ENCODE assay signal across 7 mouse cellular contexts in genomic region chr10:52417299-52417997, GRCm38 (mm10). TPM values are rescaled to one million over a fixed set of nuclear protein-coding genes. Genes with fewer than 3 reads are reported as not detected.
A peak's percentile ranks its signal among the peaks of the same experiment; 100 is the strongest.
DNase-seq lines count a peak whose midpoint lies in the region; ATAC-seq and TF ChIP-seq lines count a peak whose summit lies in the region.

Gene Nus1 (plus strand): TSS chr10:52417547.

- peak; percentile 96 for DNase-seq in adrenal gland, postnatal 25 days
- DNase-seq in heart, adult 18-20 months, result peak; percentile 96 to 97
- peak; percentile 98 for DNase-seq in kidney, adult 2 months
- DNase-seq in spleen, adult 2 months (ENCODE audit: low read depth in 1 of 2, low spot score in 2 of 2), result peak; percentile 89 to 92

- TF ChIP-seq POLR2A in kidney, adult 2 months (IDR thresholded peaks at IDR 0.05; ENCODE audit: low read depth, low read length), result peak; percentile 45
- TF ChIP-seq POLR2A in spleen, adult 2 months (IDR thresholded peaks at IDR 0.05; ENCODE audit: low read depth, low read length), result peak; percentile 22

- peaks cover 22% of the 10 kb centered on the region for H3K4me1 ChIP-seq in embryonic facial prominence, embryonic 12.5 days
- H3K4me1 ChIP-seq in kidney, adult 2 months (ENCODE audit: control insufficient read depth, insufficient read depth, low read length), result peaks cover 11% of the 10 kb centered on the region; the same call in 1 of the 2 replicates
- H3K4me1 ChIP-seq in limb, embryonic 12.5 days (replicated peaks), result peaks cover 16% of the 10 kb centered on the region
- H3K4me1 ChIP-seq in midbrain, embryonic 15.5 days, result peaks cover 43% of the 10 kb centered on the region
- H3K4me1 ChIP-seq in spleen, adult 2 months (ENCODE audit: control insufficient read depth, insufficient read depth, insufficient read length), result peaks cover 9% of the 10 kb centered on the region

- H3K27ac ChIP-seq in embryonic facial prominence, embryonic 12.5 days, result peak within 1 kb of the TSS; percentile 91
- peak within 1 kb of the TSS; percentile 88 for H3K27ac ChIP-seq in kidney, adult 2 months (ENCODE audit: insufficient read depth, low read depth, low read length)
- H3K27ac ChIP-seq in limb, embryonic 12.5 days, result peak within 1 kb of the TSS; percentile 94
- peak within 1 kb of the TSS; percentile 98 for H3K27ac ChIP-seq in midbrain, embryonic 15.5 days
- peak within 1 kb of the TSS; percentile 79 for H3K27ac ChIP-seq in spleen, adult 2 months (ENCODE audit: insufficient read depth, low read length)

- peak within 1 kb of the TSS; percentile 91 for H3K9ac ChIP-seq in embryonic facial prominence, embryonic 12.5 days
- peak within 1 kb of the TSS; percentile 93 for H3K9ac ChIP-seq in limb, embryonic 12.5 days (replicated peaks)
- peak within 1 kb of the TSS; percentile 97 for H3K9ac ChIP-seq in midbrain, embryonic 15.5 days

- peak within 1 kb of the TSS; percentile 64 for H3K4me2 ChIP-seq in embryonic facial prominence, embryonic 12.5 days (replicated peaks)
- peak within 1 kb of the TSS; percentile 73 for H3K4me2 ChIP-seq in limb, embryonic 12.5 days
- H3K4me2 ChIP-seq in midbrain, embryonic 15.5 days, result peak within 1 kb of the TSS; percentile 58

- TF ChIP-seq CTCF in kidney, adult 2 months (conservative IDR thresholded peaks at IDR 0.05; ENCODE audit: insufficient read depth, insufficient read length, low read depth, low read length), result peak; percentile 86
- peak; percentile 92 for TF ChIP-seq CTCF in spleen, adult 2 months (IDR thresholded peaks at IDR 0.05; ENCODE audit: extremely low read depth, insufficient read depth, insufficient read length, insufficient replicate concordance)

- H3K36me3 ChIP-seq in embryonic facial prominence, embryonic 12.5 days, result no peaks in the 10 kb centered on the region
- H3K36me3 ChIP-seq in kidney, adult 2 months (ENCODE audit: control insufficient read depth, insufficient read depth, low read length), result no peaks in the 10 kb centered on the region
- no peaks in the 10 kb centered on the region for H3K36me3 ChIP-seq in limb, embryonic 12.5 days
- no peaks in the 10 kb centered on the region for H3K36me3 ChIP-seq in midbrain, embryonic 15.5 days (replicated peaks)
- no peaks in the 10 kb centered on the region for H3K36me3 ChIP-seq in spleen, adult 2 months (ENCODE audit: control insufficient read depth, insufficient read depth, low read length)

- peak within 1 kb of the TSS; percentile 90 for H3K4me3 ChIP-seq in embryonic facial prominence, embryonic 12.5 days
- H3K4me3 ChIP-seq in kidney, adult 2 months (ENCODE audit: insufficient read depth, low read depth, low read length), result peak within 1 kb of the TSS; percentile 99
- peak within 1 kb of the TSS; percentile 97 for H3K4me3 ChIP-seq in limb, embryonic 12.5 days (replicated peaks)
- H3K4me3 ChIP-seq in midbrain, embryonic 15.5 days, result peak within 1 kb of the TSS; percentile 100
- peak within 1 kb of the TSS; percentile 87 for H3K4me3 ChIP-seq in spleen, adult 2 months (ENCODE audit: extremely low read depth, insufficient read depth, insufficient read length)

- ATAC-seq in embryonic facial prominence, embryonic 12.5 days (ENCODE audit: insufficient number of reproducible peaks, insufficient read depth, low FRiP score, low TSS enrichment), result peak; percentile 99
- ATAC-seq in limb, embryonic 12.5 days (ENCODE audit: insufficient number of reproducible peaks, insufficient read depth, low FRiP score, low TSS enrichment, low read depth), result peak; percentile 99
- ATAC-seq in midbrain, embryonic 15.5 days (replicated peaks), result peak; percentile 99

- under 1% methylated on average over 64 of the region's 79 CpGs for WGBS in embryonic facial prominence, embryonic 12.5 days
- WGBS in kidney, adult 2 months, result under 1% methylated on average over 78 of the region's 79 CpGs
- under 1% methylated on average over 69 of the region's 79 CpGs for WGBS in limb, embryonic 12.5 days
- WGBS in midbrain, embryonic 15.5 days, result under 1% methylated on average over 79 of the region's 79 CpGs
- 1% methylated on average over 76 of the region's 79 CpGs for WGBS in spleen, adult 2 months

- H3K9me3 ChIP-seq in embryonic facial prominence, embryonic 12.5 days, result no peaks in the 10 kb centered on the region
- H3K9me3 ChIP-seq in limb, embryonic 12.5 days, result no peaks in the 10 kb centered on the region
- no peaks in the 10 kb centered on the region for H3K9me3 ChIP-seq in midbrain, embryonic 15.5 days

- no peaks in the 10 kb centered on the region for H3K27me3 ChIP-seq in embryonic facial prominence, embryonic 12.5 days
- no peaks in the 10 kb centered on the region for H3K27me3 ChIP-seq in kidney, adult 2 months (replicated peaks; ENCODE audit: control insufficient read depth, insufficient read depth, low read length)
- no peaks in the 10 kb centered on the region for H3K27me3 ChIP-seq in limb, embryonic 12.5 days
- H3K27me3 ChIP-seq in midbrain, embryonic 15.5 days (replicated peaks), result no peaks in the 10 kb centered on the region
- H3K27me3 ChIP-seq in spleen, adult 2 months (ENCODE audit: control insufficient read depth, insufficient read depth, low read length), result no peaks in the 10 kb centered on the region

RNA-seq across cellular contexts. Expression of gene Nus1, which starts in this region (rescaled TPM):
- 48.7 and 53.9 TPM in 2 replicates for total RNA-seq in adrenal gland, postnatal 25 days (2021)
- 15.5 and 18.5 TPM in 2 replicates for polyA plus RNA-seq in embryonic facial prominence, embryonic 12.5 days (2016; fragmentation: Nextera tagmentation; extraction: Ambion mirVana)
- total RNA-seq in heart, adult 18-20 months (2021), result 10 to 100 TPM; 38.7 to 38.8 TPM
- 58.8 and 65.4 TPM in 2 replicates for polyA plus RNA-seq in kidney, adult 2 months (2012; rRNA removed)
- polyA plus RNA-seq in limb, embryonic 12.5 days (2016; fragmentation: Nextera tagmentation; extraction: Ambion mirVana), result 18.5 and 18.7 TPM in 2 replicates
- 22.3 and 23.1 TPM in 2 replicates for polyA plus RNA-seq in midbrain, embryonic 15.5 days (2015; fragmentation: Nextera tagmentation; extraction: Ambion mirVana)
- 7.3 and 10.6 TPM in 2 replicates for polyA plus RNA-seq in spleen, adult 2 months (2012; rRNA removed)

Comparison
In these comparisons a context has a peak if more than half of its experiments do, and no peak if none do; other contexts are left out.
1. Peak in every context shown above with its lines: DNase-seq, ATAC-seq, H3K4me3 ChIP-seq and H3K27ac ChIP-seq.